Mouse (Mus musculus): ENCODE data around the gene Eif3i.
A peak's percentile ranks its signal among the peaks of the same experiment; 100 is the strongest.

The Eif3i gene

GRCm38 (mm10) chr4:129585773-129586172, 14.7 kb downstream of the Eif3i start:
- Histone ChIP-seq H3K27me3 (ENCODE audit: insufficient read depth, low read length) (no peaks in the 10 kb centered on the region), H3K9me3 (ENCODE audit: low read length) (no peaks in the 10 kb centered on the region), H3K36me3 (ENCODE audit: insufficient read depth, low read length) (peaks cover 9% of the 10 kb centered on the region), H3K4me3 (replicated peaks; ENCODE audit: low read length) (no peak overlapping the region), H3K4me1 (replicated peaks; ENCODE audit: low read depth, low read length) (peaks cover 22% of the 10 kb centered on the region)
- TF ChIP-seq POU5F1 (IDR thresholded peaks at IDR 0.05; ENCODE audit: borderline replicate concordance, low read length) = no peak
- TF ChIP-seq CTCF (conservative IDR thresholded peaks at IDR 0.05; ENCODE audit: low read length) = no peak
- TF ChIP-seq NANOG (IDR thresholded peaks at IDR 0.05; ENCODE audit: borderline replicate concordance, low read length) = no peak

- Histone ChIP-seq H3K4me1 (replicated peaks; ENCODE audit: low read depth, low read length) (peaks cover 26% of the 10 kb centered on the region), H3K9me3 (ENCODE audit: low read length) (no peaks in the 10 kb centered on the region), H3K36me3 (ENCODE audit: insufficient read depth, low read length) (peaks cover 1% of the 10 kb centered on the region; the same call in 1 of the 2 replicates), H3K27me3 (ENCODE audit: insufficient read depth, low read length) (no peaks in the 10 kb centered on the region), H3K4me3 (replicated peaks; ENCODE audit: low read length) (peak overlapping the region; percentile 62)
- TF ChIP-seq CTCF (conservative IDR thresholded peaks at IDR 0.05; ENCODE audit: low read length) (peak; percentile 44), POU5F1 (IDR thresholded peaks at IDR 0.05; ENCODE audit: borderline replicate concordance, low read length) (no peak)
Observed at GRCm38 (mm10) chr4:129584884-129585608, 15.4 kb downstream of the Eif3i start.

GRCm38 (mm10) chr4:129584370-129584769, 16.1 kb downstream of the Eif3i start:
- no peaks in the 10 kb centered on the region for H3K36me3 ChIP-seq (ENCODE audit: insufficient read depth, low read length)
- no peaks in the 10 kb centered on the region for H3K9me3 ChIP-seq (ENCODE audit: low read length)
- peaks cover 30% of the 10 kb centered on the region for H3K4me1 ChIP-seq (replicated peaks; ENCODE audit: low read depth, low read length)
- no peaks in the 10 kb centered on the region for H3K27me3 ChIP-seq (ENCODE audit: insufficient read depth, low read length)
- no peak for TF ChIP-seq CTCF (conservative IDR thresholded peaks at IDR 0.05; ENCODE audit: low read length)
- TF ChIP-seq POU5F1 (IDR thresholded peaks at IDR 0.05; ENCODE audit: borderline replicate concordance, low read length) = no peak
- TF ChIP-seq NANOG (IDR thresholded peaks at IDR 0.05; ENCODE audit: borderline replicate concordance, low read length) = no peak
- H3K4me3 ChIP-seq (replicated peaks; ENCODE audit: low read length) = peak overlapping the region; percentile 62

GRCm38 (mm10) chr4:129582251-129582650, 18.2 kb downstream of the Eif3i start:
- peaks cover 38% of the 10 kb centered on the region for H3K4me1 ChIP-seq (replicated peaks; ENCODE audit: low read depth, low read length)
- TF ChIP-seq POU5F1 (IDR thresholded peaks at IDR 0.05; ENCODE audit: borderline replicate concordance, low read length) (no peak), CTCF (conservative IDR thresholded peaks at IDR 0.05; ENCODE audit: low read length) (peak; percentile 33), NANOG (IDR thresholded peaks at IDR 0.05; ENCODE audit: borderline replicate concordance, low read length) (no peak)

GRCm38 (mm10) chr4:129580347-129580746, 20.1 kb downstream of the Eif3i start:
- Histone ChIP-seq H3K27me3 (ENCODE audit: insufficient read depth, low read length) (0 out of 2 replicates have a peak, but pooled peaks cover 2% of the 10 kb centered on the region), H3K4me1 (replicated peaks; ENCODE audit: low read depth, low read length) (peaks cover 49% of the 10 kb centered on the region), H3K9me3 (ENCODE audit: low read length) (no peaks in the 10 kb centered on the region), H3K4me3 (replicated peaks; ENCODE audit: low read length) (no peak overlapping the region), H3K36me3 (ENCODE audit: insufficient read depth, low read length) (no peaks in the 10 kb centered on the region)
- no peak for TF ChIP-seq POU5F1 (IDR thresholded peaks at IDR 0.05; ENCODE audit: borderline replicate concordance, low read length)
- TF ChIP-seq NANOG (IDR thresholded peaks at IDR 0.05; ENCODE audit: borderline replicate concordance, low read length) = no peak
- TF ChIP-seq CTCF (conservative IDR thresholded peaks at IDR 0.05; ENCODE audit: low read length) = no peak

More at GRCm38 (mm10) chr4:129582251-129582650, 18.2 kb downstream of the Eif3i start:
- Histone ChIP-seq H3K4me3 (replicated peaks; ENCODE audit: low read length) (no peak overlapping the region), H3K9me3 (ENCODE audit: low read length) (no peaks in the 10 kb centered on the region), H3K36me3 (ENCODE audit: insufficient read depth, low read length) (no peaks in the 10 kb centered on the region), H3K27me3 (ENCODE audit: insufficient read depth, low read length) (no peaks in the 10 kb centered on the region)

- no peaks in the 10 kb centered on the region for H3K9me3 ChIP-seq (ENCODE audit: low read length)
- peaks cover 45% of the 10 kb centered on the region for H3K4me1 ChIP-seq (replicated peaks; ENCODE audit: low read depth, low read length)
- H3K27me3 ChIP-seq (ENCODE audit: insufficient read depth, low read length) = 0 out of 2 replicates have a peak, but pooled peaks cover 8% of the 10 kb centered on the region
- no peak for TF ChIP-seq CTCF (conservative IDR thresholded peaks at IDR 0.05; ENCODE audit: low read length)
- TF ChIP-seq NANOG (IDR thresholded peaks at IDR 0.05; ENCODE audit: borderline replicate concordance, low read length) = no peak
- TF ChIP-seq POU5F1 (IDR thresholded peaks at IDR 0.05; ENCODE audit: borderline replicate concordance, low read length) = no peak
- no peak within 1 kb of the TSS for H3K4me3 ChIP-seq (replicated peaks; ENCODE audit: low read length)
- H3K36me3 ChIP-seq (ENCODE audit: insufficient read depth, low read length) = no peaks in the 10 kb centered on the region
Observed at GRCm38 (mm10) chr4:129578466-129578865, 22.0 kb downstream of the Eif3i start, which contains the start of gene Fam167b. Fam167b (minus strand) TSS chr4:129578549.

- H3K4me1 ChIP-seq (replicated peaks; ENCODE audit: low read depth, low read length) = peaks cover 48% of the 10 kb centered on the region
- H3K36me3 ChIP-seq (ENCODE audit: insufficient read depth, low read length) = no peaks in the 10 kb centered on the region
- H3K27me3 ChIP-seq (ENCODE audit: insufficient read depth, low read length) = peaks cover 13% of the 10 kb centered on the region; the same call in 1 of the 2 replicates
- no peak for TF ChIP-seq CTCF (conservative IDR thresholded peaks at IDR 0.05; ENCODE audit: low read length)
- no peak for TF ChIP-seq POU5F1 (IDR thresholded peaks at IDR 0.05; ENCODE audit: borderline replicate concordance, low read length)
- no peak for TF ChIP-seq NANOG (IDR thresholded peaks at IDR 0.05; ENCODE audit: borderline replicate concordance, low read length)
- no peaks in the 10 kb centered on the region for H3K9me3 ChIP-seq (ENCODE audit: low read length)
- H3K4me3 ChIP-seq (replicated peaks; ENCODE audit: low read length) = no peak overlapping the region
Observed at GRCm38 (mm10) chr4:129577688-129578087, 22.8 kb downstream of the Eif3i start.

- Histone ChIP-seq H3K36me3 (ENCODE audit: insufficient read depth, low read length) (no peaks in the 10 kb centered on the region), H3K4me1 (replicated peaks; ENCODE audit: low read depth, low read length) (peaks cover 52% of the 10 kb centered on the region), H3K4me3 (replicated peaks; ENCODE audit: low read length) (peak overlapping the region; percentile 24; the same call in 1 of the 2 replicates), H3K9me3 (ENCODE audit: low read length) (no peaks in the 10 kb centered on the region), H3K27me3 (ENCODE audit: insufficient read depth, low read length) (peaks cover 13% of the 10 kb centered on the region; the same call in 1 of the 2 replicates)
- TF ChIP-seq NANOG (IDR thresholded peaks at IDR 0.05; ENCODE audit: borderline replicate concordance, low read length) (no peak), CTCF (conservative IDR thresholded peaks at IDR 0.05; ENCODE audit: low read length) (peak; percentile 52)
Observed at GRCm38 (mm10) chr4:129576863-129577491, 23.5 kb downstream of the Eif3i start.
